Mouse (Mus musculus) lung, postnatal 25 days (tissue): Measurements from ENCODE around the gene Prpf8.
A peak's percentile ranks its signal among the peaks of the same experiment; 100 is the strongest.

Experiments used
- DNase-seq: peaks from one replicate; pipeline ENCODE4 v3.0.0; 2022; ENCODE audit warnings: low spot score

Gene Prpf8

GRCm38 (mm10) chr11:75459751-75460102 is 26.9 kb upstream of the Prpf8 start:
- no peak for DNase-seq

GRCm38 (mm10) chr11:75460103-75460843 is 26.3 kb upstream of the Prpf8 start:
- peak; percentile 97 for DNase-seq

GRCm38 (mm10) chr11:75460844-75461742 is 25.5 kb upstream of the Prpf8 start, which contains the start of gene Tlcd2:
Gene Tlcd2 (plus strand): TSS chr11:75461715.
- peak; percentile 100 for DNase-seq

- DNase-seq = no peak
These were observed 24.8 kb upstream of the Prpf8 start for GRCm38 (mm10) chr11:75461743-75462252.

- peak; percentile 85 for DNase-seq
These were observed 24.3 kb upstream of the Prpf8 start for GRCm38 (mm10) chr11:75462253-75462783.

GRCm38 (mm10) chr11:75462865-75463336 is 23.7 kb upstream of the Prpf8 start:
- DNase-seq = peak; percentile 92

GRCm38 (mm10) chr11:75463624-75464023 is 23.0 kb upstream of the Prpf8 start:
- no peak for DNase-seq

GRCm38 (mm10) chr11:75464417-75464816 is 22.2 kb upstream of the Prpf8 start:
- no peak for DNase-seq

- DNase-seq = no peak
These were observed 21.6 kb upstream of the Prpf8 start for GRCm38 (mm10) chr11:75465051-75465450.

GRCm38 (mm10) chr11:75466731-75467505 is 19.7 kb upstream of the Prpf8 start:
- DNase-seq = no peak

GRCm38 (mm10) chr11:75467512-75468215 is 19.0 kb upstream of the Prpf8 start:
- peak; percentile 61 for DNase-seq

- DNase-seq = no peak
These were observed 18.2 kb upstream of the Prpf8 start for GRCm38 (mm10) chr11:75468410-75468809.

- no peak for DNase-seq
These were observed 17.4 kb upstream of the Prpf8 start for GRCm38 (mm10) chr11:75469261-75469660.

GRCm38 (mm10) chr11:75470675-75471074 is 15.9 kb upstream of the Prpf8 start:
- no peak for DNase-seq

GRCm38 (mm10) chr11:75472469-75473081 is 14.0 kb upstream of the Prpf8 start:
- no peak for DNase-seq

- no peak for DNase-seq
These were observed 13.2 kb upstream of the Prpf8 start for GRCm38 (mm10) chr11:75473376-75473775.

GRCm38 (mm10) chr11:75486192-75486591 is 424 bp upstream of the Prpf8 start:
- DNase-seq = no peak

GRCm38 (mm10) chr11:75487496-75487895 is 880 bp downstream of the Prpf8 start:
- DNase-seq = no peak

- DNase-seq = no peak
These were observed 7.9 kb downstream of the Prpf8 start for GRCm38 (mm10) chr11:75494296-75495049.

- no peak for DNase-seq
These were observed 11.5 kb downstream of the Prpf8 start for GRCm38 (mm10) chr11:75498126-75498525.
